Mouse (Mus musculus): Measurements from ENCODE around the gene Nupl2. TPM values are rescaled to one million over a fixed set of nuclear protein-coding genes. Genes with fewer than 3 reads are reported as not detected.

The Nupl2 gene
- 7.7 and 8.0 TPM in 2 replicates for polyA plus RNA-seq (2015; fragmentation: Nextera tagmentation; extraction: Ambion mirVana)

DNA sequence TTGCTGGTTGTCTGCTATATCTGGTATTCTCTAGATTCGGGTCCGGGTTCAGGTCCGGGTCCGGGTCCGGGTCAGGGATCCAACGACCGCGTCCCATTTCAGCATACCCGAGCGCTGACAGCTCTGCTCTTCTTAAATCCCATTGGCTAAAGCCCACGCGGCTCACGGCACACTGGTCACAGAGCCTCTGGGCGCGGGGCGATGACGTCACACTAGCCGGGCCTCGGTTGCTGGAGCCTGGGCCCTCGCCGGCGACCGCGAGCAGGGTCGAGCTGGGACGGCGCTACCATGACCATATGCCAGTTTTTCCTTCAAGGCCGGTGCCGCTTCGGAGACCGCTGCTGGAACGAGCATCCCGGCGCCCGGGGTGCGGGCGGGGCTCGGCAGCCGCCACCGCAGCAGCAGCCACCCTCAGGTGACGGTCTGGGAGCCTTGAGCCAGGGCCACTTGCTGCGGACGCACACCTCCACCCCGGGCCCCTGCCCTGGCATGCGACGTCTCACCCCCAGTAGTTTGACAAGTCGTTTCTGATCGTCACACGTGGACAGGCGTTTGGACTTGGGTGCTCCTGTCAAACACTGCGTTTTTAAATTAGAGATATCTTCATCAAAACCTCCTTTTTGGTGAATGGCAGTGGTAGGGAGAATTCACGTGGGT is at the start of gene Nupl2:
Gene Nupl2, plus strand, starts transcription at position 175 of the 657 bp plus-strand sequence.
- peaks cover 2% of the 10 kb centered on the region; the same call in 1 of the 2 replicates for H3K4me1 ChIP-seq (ENCODE audit: insufficient read depth, low read depth, low read length)
- H3K9ac ChIP-seq (replicated peaks; ENCODE audit: low read depth), result peak within 1 kb of the TSS; percentile 86
- DNase-seq (ENCODE audit: low spot score), result peak; percentile 98
- ATAC-seq, result peak; percentile 100
- H3K4me2 ChIP-seq (replicated peaks; ENCODE audit: low read depth, low read length), result peak within 1 kb of the TSS; percentile 75
- no peaks in the 10 kb centered on the region for H3K27me3 ChIP-seq (replicated peaks; ENCODE audit: insufficient read depth, low read length)
- H3K4me3 ChIP-seq (ENCODE audit: low read depth, low read length), result peak within 1 kb of the TSS; percentile 79
- under 1% methylated on average over 50 of the region's 52 CpGs for WGBS
- TF ChIP-seq EP300 (IDR thresholded peaks at IDR 0.05) (no peak), CTCF (IDR thresholded peaks at IDR 0.05) (no peak)
- H3K27ac ChIP-seq (ENCODE audit: low read length), result peak within 1 kb of the TSS; percentile 58
- no peaks in the 10 kb centered on the region for H3K9me3 ChIP-seq (ENCODE audit: low read length)
- peaks cover 4% of the 10 kb centered on the region; the same call in 1 of the 2 replicates for H3K36me3 ChIP-seq (ENCODE audit: insufficient read depth, low read length)

DNA sequence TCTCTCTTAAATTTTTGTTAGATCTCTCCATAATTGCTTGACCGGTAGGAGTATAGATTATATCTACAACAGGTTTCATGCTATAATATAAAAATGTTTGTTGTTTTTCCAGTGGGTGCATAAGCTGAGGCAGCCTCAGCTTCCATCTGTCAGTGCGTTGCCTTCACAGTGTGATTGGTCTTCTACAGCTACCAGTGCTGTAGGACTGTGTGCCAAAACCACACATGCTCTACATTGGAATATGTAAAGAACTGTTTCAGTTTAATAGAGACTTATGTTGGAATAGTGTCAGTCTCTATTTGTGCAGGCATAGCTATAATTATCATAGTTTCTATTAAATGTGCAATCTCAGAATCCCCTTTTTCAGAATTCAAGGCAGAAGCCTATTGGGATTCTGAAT is 42.5 kb upstream of the Nupl2 start:
- no peak for TF ChIP-seq EP300 (IDR thresholded peaks at IDR 0.05)
- no peak for TF ChIP-seq CTCF (IDR thresholded peaks at IDR 0.05)
- no peaks in the 10 kb centered on the region for H3K9me3 ChIP-seq (ENCODE audit: low read length)
- H3K27me3 ChIP-seq (replicated peaks; ENCODE audit: insufficient read depth, low read length), result no peaks in the 10 kb centered on the region
- H3K27ac ChIP-seq (ENCODE audit: low read length), result no peak overlapping the region
- no peaks in the 10 kb centered on the region for H3K36me3 ChIP-seq (ENCODE audit: insufficient read depth, low read length)
- DNase-seq (ENCODE audit: low spot score) (no peak), ATAC-seq (no peak)
- H3K4me2 ChIP-seq (replicated peaks; ENCODE audit: low read depth, low read length), result no peak overlapping the region
- H3K4me3 ChIP-seq (ENCODE audit: low read depth, low read length), result no peak overlapping the region
- H3K9ac ChIP-seq (replicated peaks; ENCODE audit: low read depth), result no peak overlapping the region
- H3K4me1 ChIP-seq (ENCODE audit: insufficient read depth, low read depth, low read length), result no peaks in the 10 kb centered on the region
- 100% methylated on average over 2 of the region's 2 CpGs for WGBS

DNA sequence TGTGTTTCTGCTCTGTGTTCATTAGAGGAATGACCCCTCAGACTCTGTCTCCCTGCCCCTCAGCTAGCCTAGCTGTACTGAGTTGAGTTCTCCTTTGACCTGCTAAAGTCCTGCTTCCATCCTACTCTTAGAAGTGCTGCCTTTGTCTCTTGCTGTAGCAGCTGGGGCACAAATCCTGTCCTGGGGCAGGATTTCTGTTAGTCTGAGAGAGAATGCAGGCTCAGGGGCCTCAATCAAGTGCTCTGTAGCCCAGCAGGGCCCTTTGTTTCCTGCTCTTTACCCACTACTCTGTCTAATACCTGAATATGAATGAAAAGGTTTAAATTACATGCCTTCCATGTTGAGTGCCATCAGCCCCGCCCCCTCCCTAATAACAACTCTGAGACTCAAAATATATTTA is 40.6 kb upstream of the Nupl2 start:
- DNase-seq (ENCODE audit: low spot score), result no peak
- WGBS, result 92% methylated on average over 1 of the region's 1 CpGs

DNA sequence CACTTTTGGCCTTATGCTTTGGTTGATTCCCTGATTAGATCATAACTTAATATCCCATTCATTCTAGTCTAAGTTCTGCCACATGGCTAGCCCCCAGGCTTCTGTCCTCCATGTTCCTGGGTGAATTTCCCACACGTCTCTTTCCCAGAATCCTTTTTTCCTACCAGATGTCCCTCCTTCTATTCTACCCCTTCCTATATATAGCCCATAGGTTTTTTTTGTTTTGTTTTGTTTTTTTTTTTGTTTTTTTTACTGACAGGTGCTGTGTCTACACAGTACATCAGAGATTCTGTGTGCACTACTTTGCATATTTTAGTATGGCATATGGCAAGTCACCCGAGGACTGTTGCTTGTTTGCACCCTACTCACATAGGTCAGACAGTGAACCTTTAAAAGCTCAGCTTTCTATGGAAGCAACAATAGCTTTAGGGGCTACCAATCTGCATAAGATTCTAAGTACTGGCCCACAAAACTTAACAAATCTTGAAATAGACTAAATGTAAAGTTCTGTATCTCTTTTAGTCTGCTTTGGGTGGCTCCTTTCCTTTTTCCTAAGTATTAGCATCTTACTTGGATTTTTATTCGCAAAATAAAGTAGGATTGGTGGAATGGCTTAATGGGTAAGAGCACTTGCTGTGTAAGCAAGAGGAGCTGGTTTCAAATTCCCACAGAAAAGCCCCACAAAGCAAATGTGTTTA is 40.0 kb upstream of the Nupl2 start:
- WGBS, result 78% methylated on average over 3 of the region's 3 CpGs
- no peaks in the 10 kb centered on the region for H3K27me3 ChIP-seq (replicated peaks; ENCODE audit: insufficient read depth, low read length)
- ATAC-seq (no peak), DNase-seq (ENCODE audit: low spot score) (no peak)
- TF ChIP-seq CTCF (IDR thresholded peaks at IDR 0.05), result no peak
- no peak overlapping the region for H3K4me2 ChIP-seq (replicated peaks; ENCODE audit: low read depth, low read length)
- H3K9ac ChIP-seq (replicated peaks; ENCODE audit: low read depth), result no peak overlapping the region
- no peak overlapping the region for H3K27ac ChIP-seq (ENCODE audit: low read length)
- H3K36me3 ChIP-seq (ENCODE audit: insufficient read depth, low read length), result no peaks in the 10 kb centered on the region
- no peak overlapping the region for H3K4me3 ChIP-seq (ENCODE audit: low read depth, low read length)
- H3K4me1 ChIP-seq (ENCODE audit: insufficient read depth, low read depth, low read length), result no peaks in the 10 kb centered on the region
- H3K9me3 ChIP-seq (ENCODE audit: low read length), result no peaks in the 10 kb centered on the region

More for the DNA sequence above, 40.6 kb upstream of the Nupl2 start:
- no peaks in the 10 kb centered on the region for H3K27me3 ChIP-seq (replicated peaks; ENCODE audit: insufficient read depth, low read length)
- H3K9ac ChIP-seq (replicated peaks; ENCODE audit: low read depth), result no peak overlapping the region
- H3K9me3 ChIP-seq (ENCODE audit: low read length), result no peaks in the 10 kb centered on the region
- H3K4me1 ChIP-seq (ENCODE audit: insufficient read depth, low read depth, low read length), result no peaks in the 10 kb centered on the region
- H3K27ac ChIP-seq (ENCODE audit: low read length), result no peak overlapping the region
- H3K4me2 ChIP-seq (replicated peaks; ENCODE audit: low read depth, low read length), result no peak overlapping the region
- no peak for TF ChIP-seq CTCF (IDR thresholded peaks at IDR 0.05)
- no peak for TF ChIP-seq EP300 (IDR thresholded peaks at IDR 0.05)
- no peak for ATAC-seq
- no peaks in the 10 kb centered on the region for H3K36me3 ChIP-seq (ENCODE audit: insufficient read depth, low read length)
- H3K4me3 ChIP-seq (ENCODE audit: low read depth, low read length), result no peak overlapping the region

DNA sequence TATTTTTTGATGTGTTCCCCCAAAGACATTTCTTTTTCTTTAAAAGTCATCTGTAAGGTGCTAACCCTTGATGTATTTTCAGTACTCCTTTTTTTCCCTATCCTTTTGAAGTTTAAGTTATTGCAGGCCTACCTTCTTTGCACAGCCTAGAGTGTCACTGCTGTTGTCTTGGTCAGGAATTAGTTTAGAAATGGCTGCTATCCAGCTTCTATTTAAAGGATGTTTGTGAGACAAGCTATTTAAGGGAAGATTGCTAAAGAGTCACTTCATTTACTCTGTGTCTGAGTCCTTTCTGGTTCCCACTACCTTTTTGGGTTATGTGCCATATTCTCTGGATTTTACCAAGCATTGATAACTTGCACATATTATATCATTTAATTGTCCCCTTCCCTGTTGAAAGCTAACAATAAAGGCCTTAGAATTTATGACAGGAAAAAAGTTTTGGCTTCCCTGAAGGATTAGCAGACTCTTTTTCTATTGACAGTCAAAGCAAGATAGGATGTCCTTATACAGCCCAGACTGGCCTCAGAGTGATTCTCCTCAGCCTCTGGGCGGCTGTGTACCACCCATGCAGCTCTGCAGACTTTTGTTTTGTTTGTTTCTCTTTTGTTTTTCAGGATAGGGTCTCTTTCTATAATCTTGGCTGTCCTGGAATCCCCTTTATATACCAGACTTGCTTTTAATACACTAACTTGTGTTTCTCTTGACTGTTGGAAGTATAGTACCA is 38.7 kb upstream of the Nupl2 start:
- no peak for ATAC-seq
- DNase-seq (ENCODE audit: low spot score), result peak; percentile 10
- 80% methylated on average over 1 of the region's 1 CpGs for WGBS
- Histone ChIP-seq H3K9ac (replicated peaks; ENCODE audit: low read depth) (no peak overlapping the region), H3K36me3 (ENCODE audit: insufficient read depth, low read length) (no peaks in the 10 kb centered on the region), H3K9me3 (ENCODE audit: low read length) (no peaks in the 10 kb centered on the region), H3K4me1 (ENCODE audit: insufficient read depth, low read depth, low read length) (no peaks in the 10 kb centered on the region), H3K27me3 (replicated peaks; ENCODE audit: insufficient read depth, low read length) (no peaks in the 10 kb centered on the region), H3K4me2 (replicated peaks; ENCODE audit: low read depth, low read length) (no peak overlapping the region), H3K27ac (ENCODE audit: low read length) (peak overlapping the region; percentile 35; the same call in 1 of the 2 replicates), H3K4me3 (ENCODE audit: low read depth, low read length) (no peak overlapping the region)
- no peak for TF ChIP-seq EP300 (IDR thresholded peaks at IDR 0.05)
- TF ChIP-seq CTCF (IDR thresholded peaks at IDR 0.05), result no peak

DNA sequence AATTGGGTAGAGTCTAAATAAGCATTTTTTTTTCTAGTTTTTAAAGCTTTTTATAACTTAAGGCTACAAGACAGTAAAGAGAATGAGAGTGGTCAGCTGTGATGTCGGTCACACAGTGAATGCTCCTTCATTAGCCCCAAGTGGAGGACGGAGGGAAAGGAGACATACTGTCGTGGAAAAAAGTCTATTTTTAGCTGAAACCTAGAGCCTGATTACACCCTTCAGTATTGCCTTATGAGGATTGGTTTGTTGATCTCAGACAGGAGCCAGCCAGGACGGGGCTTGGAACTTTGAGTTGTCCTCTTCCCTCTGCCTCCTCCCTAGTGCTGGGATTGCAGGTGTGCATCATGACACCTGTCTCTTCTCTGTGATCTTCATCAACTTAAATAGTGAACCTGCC is 37.8 kb upstream of the Nupl2 start:
- no peak for ATAC-seq
- no peak for TF ChIP-seq EP300 (IDR thresholded peaks at IDR 0.05)
- no peak for TF ChIP-seq CTCF (IDR thresholded peaks at IDR 0.05)

More for the DNA sequence above, 37.8 kb upstream of the Nupl2 start:
- H3K9me3 ChIP-seq (ENCODE audit: low read length), result no peaks in the 10 kb centered on the region
- H3K27me3 ChIP-seq (replicated peaks; ENCODE audit: insufficient read depth, low read length), result no peaks in the 10 kb centered on the region
- no peaks in the 10 kb centered on the region for H3K36me3 ChIP-seq (ENCODE audit: insufficient read depth, low read length)
- H3K4me1 ChIP-seq (ENCODE audit: insufficient read depth, low read depth, low read length), result no peaks in the 10 kb centered on the region
- 69% methylated on average over 4 of the region's 4 CpGs for WGBS
- no peak overlapping the region for H3K9ac ChIP-seq (replicated peaks; ENCODE audit: low read depth)
- no peak overlapping the region for H3K4me3 ChIP-seq (ENCODE audit: low read depth, low read length)
- DNase-seq (ENCODE audit: low spot score), result no peak
- H3K27ac ChIP-seq (ENCODE audit: low read length), result no peak overlapping the region
- no peak overlapping the region for H3K4me2 ChIP-seq (replicated peaks; ENCODE audit: low read depth, low read length)
